Mouse (Mus musculus): ENCODE results near the gene Gm5168. TPM values are rescaled to one million over a fixed set of nuclear protein-coding genes. Genes with fewer than 3 reads are reported as not detected.
"Not testable (repeated sequence)": the region's sequence is repeated elsewhere in the genome, so short reads cannot be mapped to it uniquely, and the experiment has no call there.

Gene Gm5168
- not detected for total RNA-seq (2021)
- long read RNA-seq, experiment 1 = 0 reads
- long read RNA-seq, experiment 2 = 0 reads

GRCm38 (mm10) chrX:26050941-26051340 lies at the start of gene Gm5168:
Gene Gm5168, minus strand, starts transcription at chrX:26051041.
- not testable (repeated sequence) for DNase-seq (ENCODE audit: low spot score in 2 of 2)

Other genes starting within 250 kb of the Gm5168 start
- not detected for gene Gm2012, start 180.3 kb upstream of the Gm5168 start, total RNA-seq (2021)

All from left cerebral cortex, adult 18-20 months (tissue).